Mouse (Mus musculus) neural tube, embryonic 11.5 days (tissue): Measurements from ENCODE around the gene Crb1. TPM values are rescaled to one million over a fixed set of nuclear protein-coding genes. Genes with fewer than 3 reads are reported as not detected.

Experiments used
- ATAC-seq: fragments of 200-750 bp; cut with Nextera tagmentation; 2 replicates; pipeline ENCODE4 v1.8.0; 2017; ENCODE audit warnings: moderate number of reproducible peaks, mild to moderate bottlenecking, moderate TSS enrichment, moderate library complexity; ENCODE audit not compliant: insufficient read depth, low FRiP score, low TSS enrichment
- DNase-seq: peaks from one replicate; pipeline ENCODE4 v3.0.0-alpha.2; 2015; ENCODE audit warnings: low spot score
- H3K27ac ChIP-seq: fragments of 300-500 bp; sonication (generic); 2 replicates; pipeline ENCODE4 v1.5.1; 2014; ENCODE audit warnings: low read depth, mild to moderate bottlenecking, low read length
- H3K27me3 ChIP-seq: fragments of 300-500 bp; sonication (generic); 2 replicates; pipeline ENCODE4 v1.6.1; 2014; ENCODE audit warnings: mild to moderate bottlenecking, low read length, mixed read lengths; ENCODE audit not compliant: control insufficient read depth, insufficient read depth
- H3K36me3 ChIP-seq: fragments of 300-500 bp; sonication (generic); 2 replicates; pipeline ENCODE4 v1.6.1; 2014; ENCODE audit warnings: mild to moderate bottlenecking, low read length, moderate library complexity, mixed read lengths; ENCODE audit not compliant: control insufficient read depth, insufficient read depth
- H3K4me1 ChIP-seq: fragments of 300-500 bp; sonication (generic); 2 replicates; pipeline ENCODE4 v1.6.1; 2014; ENCODE audit warnings: low read length, mixed read lengths; ENCODE audit not compliant: control insufficient read depth, insufficient read depth
- H3K4me2 ChIP-seq: fragments of 300-500 bp; sonication (generic); 2 replicates; pipeline ENCODE4 v1.6.1; 2014; ENCODE audit warnings: low read depth, mild to moderate bottlenecking, moderate library complexity
- H3K4me3 ChIP-seq: fragments of 300-500 bp; sonication (generic); 2 replicates; pipeline ENCODE4 v1.5.1; 2014; ENCODE audit warnings: low read depth, low read length
- H3K9ac ChIP-seq: fragments of 300-500 bp; sonication (generic); 2 replicates; pipeline ENCODE4 v1.6.1; 2014; ENCODE audit warnings: mild to moderate bottlenecking, low read length
- H3K9me3 ChIP-seq: fragments of 300-500 bp; sonication (generic); 2 replicates; pipeline ENCODE4 v1.6.1; 2016; ENCODE audit warnings: low read length; ENCODE audit not compliant: control insufficient read depth
- WGBS: fragments of 180-500 bp; shearing (Covaris S2); extraction: QIAGEN DNeasy Blood & Tissue Kit; methylation state at CpG from one replicate; pipeline ENCODE4 v1.1.7; 2014; 5-methylcytosine and 5-hydroxymethylcytosine counted together
- polyA plus RNA-seq: library from polyadenylated mRNA; unstranded; fragments of >200 nt; fragmentation: Nextera tagmentation; extraction: Ambion mirVana; gene quantifications from 2 replicates; pipeline ENCODE4 v1.2.1, GENCODE M21; 2014

Gene Crb1
- polyA plus RNA-seq, 1 experiment from 2014 or later: 2.3 TPM

GRCm38 (mm10) chr1:139407701-139408100 is 30.8 kb upstream of the Crb1 start:
- Histone ChIP-seq H3K27me3 (no peaks in the 10 kb centered on the region), H3K4me3 (no peak overlapping the region), H3K36me3 (no peaks in the 10 kb centered on the region), H3K9ac (no peak overlapping the region), H3K9me3 (no peaks in the 10 kb centered on the region), H3K27ac (no peak overlapping the region), H3K4me2 (no peak overlapping the region), H3K4me1 (no peaks in the 10 kb centered on the region)
- ATAC-seq: no peak
- no peak for DNase-seq
- WGBS: 57% methylated on average over 5 of the region's 5 CpGs

- Histone ChIP-seq H3K4me1 (no peaks in the 10 kb centered on the region), H3K36me3 (no peaks in the 10 kb centered on the region), H3K4me3 (no peak overlapping the region), H3K9ac (no peak overlapping the region), H3K27me3 (no peaks in the 10 kb centered on the region), H3K9me3 (no peaks in the 10 kb centered on the region), H3K4me2 (no peak overlapping the region), H3K27ac (no peak overlapping the region)
- ATAC-seq: no peak
- no peak for DNase-seq
These were observed 28.9 kb upstream of the Crb1 start for GRCm38 (mm10) chr1:139405766-139406165.

GRCm38 (mm10) chr1:139396589-139396988 is 19.7 kb upstream of the Crb1 start:
- Histone ChIP-seq H3K36me3 (no peaks in the 10 kb centered on the region), H3K4me3 (no peak overlapping the region), H3K27ac (no peak overlapping the region), H3K4me1 (no peaks in the 10 kb centered on the region), H3K9ac (no peak overlapping the region), H3K9me3 (no peaks in the 10 kb centered on the region), H3K4me2 (no peak overlapping the region), H3K27me3 (no peaks in the 10 kb centered on the region)
- 59% methylated on average over 1 of the region's 1 CpGs for WGBS
- ATAC-seq: no peak
- DNase-seq: no peak

- Histone ChIP-seq H3K4me3 (no peak overlapping the region), H3K9me3 (no peaks in the 10 kb centered on the region), H3K27ac (no peak overlapping the region), H3K27me3 (no peaks in the 10 kb centered on the region), H3K4me1 (no peaks in the 10 kb centered on the region), H3K36me3 (no peaks in the 10 kb centered on the region), H3K9ac (no peak overlapping the region), H3K4me2 (no peak overlapping the region)
- peak; percentile 27; the same call in 1 of the 2 replicates for ATAC-seq
- DNase-seq: peak; percentile 41
- 31% methylated on average over 2 of the region's 2 CpGs for WGBS
These were observed 14.8 kb upstream of the Crb1 start for GRCm38 (mm10) chr1:139391747-139392146.

- no peak overlapping the region for H3K27ac ChIP-seq
- no peaks in the 10 kb centered on the region for H3K9me3 ChIP-seq
- no peak overlapping the region for H3K4me2 ChIP-seq
- H3K27me3 ChIP-seq: no peaks in the 10 kb centered on the region
- H3K4me3 ChIP-seq: no peak overlapping the region
- 17% methylated on average over 4 of the region's 4 CpGs for WGBS
- ATAC-seq (no peak), DNase-seq (no peak)
- 0 out of 2 replicates have a peak, but pooled peaks cover 3% of the 10 kb centered on the region for H3K4me1 ChIP-seq
- no peaks in the 10 kb centered on the region for H3K36me3 ChIP-seq
- H3K9ac ChIP-seq: no peak overlapping the region
These were observed 2.7 kb upstream of the Crb1 start for GRCm38 (mm10) chr1:139379621-139379984.

- no peak; the same call in 1 of the 2 replicates for ATAC-seq
- Histone ChIP-seq H3K4me2 (no peak overlapping the region), H3K36me3 (no peaks in the 10 kb centered on the region)
These were observed 2.1 kb upstream of the Crb1 start for GRCm38 (mm10) chr1:139378861-139379620.

GRCm38 (mm10) chr1:139375900-139376299 is 1.0 kb downstream of the Crb1 start:
- DNase-seq: peak; percentile 47
- H3K4me2 ChIP-seq: peak overlapping the region; percentile 25
- no peaks in the 10 kb centered on the region for H3K36me3 ChIP-seq
- 28% methylated on average over 6 of the region's 6 CpGs for WGBS
- no peak overlapping the region for H3K4me3 ChIP-seq
- no peaks in the 10 kb centered on the region for H3K9me3 ChIP-seq
- no peak overlapping the region for H3K27ac ChIP-seq
- no peaks in the 10 kb centered on the region for H3K27me3 ChIP-seq
- 0 out of 2 replicates have a peak, but pooled peaks cover 3% of the 10 kb centered on the region for H3K4me1 ChIP-seq
- ATAC-seq: peak; percentile 82
- H3K9ac ChIP-seq: no peak overlapping the region

More at GRCm38 (mm10) chr1:139378861-139379620, 2.1 kb upstream of the Crb1 start:
- Histone ChIP-seq H3K4me3 (no peak overlapping the region), H3K27me3 (no peaks in the 10 kb centered on the region), H3K4me1 (0 out of 2 replicates have a peak, but pooled peaks cover 3% of the 10 kb centered on the region), H3K9ac (no peak overlapping the region), H3K27ac (no peak overlapping the region), H3K9me3 (no peaks in the 10 kb centered on the region)
- 32% methylated on average over 11 of the region's 11 CpGs for WGBS
- DNase-seq: no peak

GRCm38 (mm10) chr1:139371341-139371740 is 5.6 kb downstream of the Crb1 start:
- no peak for DNase-seq
- Histone ChIP-seq H3K4me2 (no peak overlapping the region), H3K36me3 (no peaks in the 10 kb centered on the region), H3K4me1 (0 out of 2 replicates have a peak, but pooled peaks cover 3% of the 10 kb centered on the region), H3K9ac (no peak overlapping the region), H3K9me3 (no peaks in the 10 kb centered on the region), H3K27me3 (no peaks in the 10 kb centered on the region), H3K4me3 (no peak overlapping the region), H3K27ac (no peak overlapping the region)
- 79% methylated on average over 6 of the region's 6 CpGs for WGBS
- no peak for ATAC-seq

- DNase-seq (no peak), ATAC-seq (no peak)
- Histone ChIP-seq H3K27me3 (no peaks in the 10 kb centered on the region), H3K36me3 (no peaks in the 10 kb centered on the region), H3K4me3 (no peak overlapping the region), H3K9me3 (no peaks in the 10 kb centered on the region), H3K27ac (no peak overlapping the region), H3K9ac (no peak overlapping the region), H3K4me1 (no peaks in the 10 kb centered on the region), H3K4me2 (no peak overlapping the region)
- WGBS: 43% methylated on average over 4 of the region's 4 CpGs
These were observed 28.3 kb downstream of the Crb1 start for GRCm38 (mm10) chr1:139348566-139348965.
